9 mouse cellular contexts compared by ENCODE assay signal in the genomic region with DNA sequence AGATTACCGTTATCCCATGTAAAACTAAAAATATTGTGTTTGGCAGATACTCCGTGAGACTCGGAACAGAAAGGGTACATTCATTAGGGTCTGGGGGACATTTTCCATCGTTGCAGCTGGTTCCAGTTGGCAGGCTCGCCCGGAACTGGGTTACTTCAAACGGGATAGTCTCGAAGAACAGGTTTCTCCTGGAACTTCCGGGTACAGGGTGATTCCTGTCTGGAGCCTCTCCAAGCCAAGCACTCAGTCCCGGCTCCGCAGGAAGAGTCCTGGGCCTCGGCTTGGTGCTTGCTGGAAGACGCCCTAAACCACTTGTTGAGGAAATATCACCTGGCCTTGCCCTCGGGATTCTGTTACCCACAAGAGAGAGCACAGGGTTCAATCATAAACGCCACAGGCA. TPM values are rescaled to one million over a fixed set of nuclear protein-coding genes. Genes with fewer than 3 reads are reported as not detected.
DNase-seq lines count a peak whose midpoint lies in the region; ATAC-seq and TF ChIP-seq lines count a peak whose summit lies in the region.
"Had no signal": no experiment of that assay in that cellular context is flagged by ENCODE, and none has a peak within 500 bp of the region (broad histone marks: within the 10 kb centered on the region; RNA-seq: fewer than 3 reads in every experiment).

No protein-coding gene starts in this region.

- in situ Hi-C loops in CH12.LX (cut with MboI; ENCODE audit: low pct_ligation_motif_present, low pct_unique_long_range_greater_than_20kb, low sequenced_read_pairs): no loop called here

- TF ChIP-seq RAD21 in CH12.LX (IDR thresholded peaks at IDR 0.05; ENCODE audit: low read depth, low read length): no peak

- ATAC-seq in embryonic facial prominence, embryonic 12.5 days (ENCODE audit: insufficient number of reproducible peaks, insufficient read depth, low FRiP score, low TSS enrichment): no peak
- 0 out of 2 replicates have a peak, but pooled peaks have one; percentile 35 for ATAC-seq in lung, embryonic 14.5 days (ENCODE audit: insufficient read depth)

- H3K4me1 ChIP-seq in CH12.LX (ENCODE audit: control insufficient read depth in 1 of 2, insufficient read depth in 2 of 2): 0 out of 4 replicates have a peak, but pooled peaks cover 0 to 3% of the 10 kb centered on the region in 2 experiments
- peaks cover 8% of the 10 kb centered on the region for H3K4me1 ChIP-seq in embryonic facial prominence, embryonic 12.5 days
- no peaks in the 10 kb centered on the region; the same call in 1 of the 2 replicates for H3K4me1 ChIP-seq in lung, embryonic 14.5 days (ENCODE audit: insufficient read depth)

- dilution Hi-C loops in CH12.LX (cut with MboI; ENCODE audit: extremely low pct_ligation_motif_present, extremely low pct_unique_long_range_greater_than_20kb, low sequenced_read_pairs): no loop called here

- peaks cover 82% of the 10 kb centered on the region for H3K27me3 ChIP-seq in CH12.LX (replicated peaks)
- H3K27me3 ChIP-seq in embryonic facial prominence, embryonic 12.5 days: 0 out of 2 replicates have a peak, but pooled peaks cover 4% of the 10 kb centered on the region
- H3K27me3 ChIP-seq in lung, embryonic 14.5 days (ENCODE audit: insufficient read depth, low read length): no peaks in the 10 kb centered on the region

- H3K9me3 ChIP-seq in CH12.LX (replicated peaks; ENCODE audit: low read length): peaks cover 7% of the 10 kb centered on the region
- no peaks in the 10 kb centered on the region for H3K9me3 ChIP-seq in embryonic facial prominence, embryonic 12.5 days
- no peaks in the 10 kb centered on the region for H3K9me3 ChIP-seq in lung, embryonic 14.5 days (ENCODE audit: low read depth, low read length)

- no peaks in the 10 kb centered on the region for H3K36me3 ChIP-seq in CH12.LX (replicated peaks in 1 of 2; ENCODE audit: control insufficient read depth in 1 of 2, insufficient read depth in 1 of 2, low read length in 1 of 2)
- H3K36me3 ChIP-seq in embryonic facial prominence, embryonic 12.5 days: no peaks in the 10 kb centered on the region
- no peaks in the 10 kb centered on the region for H3K36me3 ChIP-seq in lung, embryonic 14.5 days (ENCODE audit: insufficient read depth)

- 36% methylated on average over 15 of the region's 15 CpGs for WGBS in embryonic facial prominence, embryonic 12.5 days
- WGBS in lung, embryonic 14.5 days: 30% methylated on average over 15 of the region's 15 CpGs

- TF ChIP-seq CTCF in CH12.LX (conservative IDR thresholded peaks at IDR 0.05 in 1 of 2, IDR thresholded peaks at IDR 0.05 in 1 of 2; ENCODE audit: low read depth in 2 of 2, low read length in 2 of 2): no peak
- no peak for TF ChIP-seq CTCF in lung, embryonic 14.5 days (IDR thresholded peaks at IDR 0.05; ENCODE audit: low read depth)

- H3K4me2 ChIP-seq in CH12.LX (ENCODE audit: insufficient read depth, low read depth, poor library complexity, severe bottlenecking): peak overlapping the region; percentile 17; the same call in 1 of the 2 replicates
- H3K4me2 ChIP-seq in embryonic facial prominence, embryonic 12.5 days (replicated peaks): peak overlapping the region; percentile 74; the same call in 1 of the 2 replicates
- peak overlapping the region; percentile 76 for H3K4me2 ChIP-seq in lung, embryonic 14.5 days

- no peak for TF ChIP-seq EP300 in CH12.LX (IDR thresholded peaks at IDR 0.05; ENCODE audit: low read length)

- DNase-seq in CH12.LX (ENCODE audit: extremely low read depth): no peak
- DNase-seq in kidney, adult 18-20 months: peak; percentile 22
- peak; percentile 66 for DNase-seq in lung, embryonic 14.5 days
- no peak for DNase-seq in thymus, postnatal 36 days
- no peak for DNase-seq in embryo, embryonic 10.5 days (ENCODE audit: low spot score)
- no peak for DNase-seq in cerebellum, adult 11-12 months

- no peak for TF ChIP-seq POLR2A in CH12.LX (IDR thresholded peaks at IDR 0.05; ENCODE audit: low read depth, low read length)

- no peak overlapping the region for H3K9ac ChIP-seq in CH12.LX (ENCODE audit: insufficient read depth, low read depth)
- H3K9ac ChIP-seq in embryonic facial prominence, embryonic 12.5 days: no peak overlapping the region
- no peak overlapping the region for H3K9ac ChIP-seq in lung, embryonic 14.5 days

- H3K4me3 ChIP-seq in CH12.LX (replicated peaks in 1 of 3; ENCODE audit: low read depth in 2 of 3, low read length in 2 of 3, poor library complexity in 1 of 3): no peak overlapping the region
- no peak overlapping the region for H3K4me3 ChIP-seq in embryonic facial prominence, embryonic 12.5 days
- H3K4me3 ChIP-seq in lung, embryonic 14.5 days (ENCODE audit: low read depth, low read length): no peak overlapping the region

- no peaks in the 10 kb centered on the region for H3K79me2 ChIP-seq in CH12.LX (replicated peaks; ENCODE audit: control insufficient read depth, extremely low read depth, insufficient read depth, poor library complexity, severe bottlenecking)

- no peak overlapping the region for H3K27ac ChIP-seq in CH12.LX (ENCODE audit: insufficient read depth, low read depth)
- no peak overlapping the region for H3K27ac ChIP-seq in embryonic facial prominence, embryonic 12.5 days
- no peak overlapping the region for H3K27ac ChIP-seq in lung, embryonic 14.5 days (ENCODE audit: low read depth)

TF ChIP-seq in CH12.LX, 34 proteins besides CTCF, POLR2A, EP300 and RAD21:
- TF ChIP-seq TCF12 (IDR thresholded peaks at IDR 0.05; ENCODE audit: low read depth, low read length): no peak
- TF ChIP-seq ELF1 (IDR thresholded peaks at IDR 0.05; ENCODE audit: low read depth, low read length): 0 out of 2 replicates have a peak, but pooled peaks have one; percentile 7
TF ChIP-seq in CH12.LX: peak in this region for 1.

RNA-seq across cellular contexts. Expression of a gene that starts 12.4 kb away (rescaled TPM):
- total RNA-seq in CH12.LX (2012; rRNA removed) (not detected in 2 replicates), CH12.LX (2014; rRNA removed) (not detected in 2 replicates)
- polyA plus RNA-seq in CH12.LX (2012; ENCODE audit: insufficient read length, low read depth): not detected in 2 replicates
- polyA plus RNA-seq in embryonic facial prominence, embryonic 12.5 days (2016; fragmentation: Nextera tagmentation; extraction: Ambion mirVana): 0.33 and 0.51 TPM in 2 replicates
- polyA plus RNA-seq in lung, embryonic 14.5 days (2014; fragmentation: Nextera tagmentation; extraction: Ambion mirVana): 0.39 and 0.42 TPM in 2 replicates

RNA-seq across cellular contexts. Expression of a gene that starts 25.6 kb away (rescaled TPM):
- total RNA-seq in CH12.LX (2012; rRNA removed): not detected in 2 replicates
- total RNA-seq in CH12.LX (2014; rRNA removed): not detected in 2 replicates
- polyA plus RNA-seq in CH12.LX (2012; ENCODE audit: insufficient read length, low read depth): not detected in 2 replicates
- polyA plus RNA-seq in embryonic facial prominence, embryonic 12.5 days (2016; fragmentation: Nextera tagmentation; extraction: Ambion mirVana): not detected in 2 replicates
- not detected in 2 replicates for polyA plus RNA-seq in lung, embryonic 14.5 days (2014; fragmentation: Nextera tagmentation; extraction: Ambion mirVana)
- total RNA-seq: left cerebral cortex, postnatal 25 days had no signal
- polyA plus RNA-seq: midbrain, embryonic 11.5 days had no signal

RNA-seq across cellular contexts. Expression of a gene that starts 42.2 kb away (rescaled TPM):
- 0.55 and 0.64 TPM in 2 replicates for total RNA-seq in CH12.LX (2012; rRNA removed)
- total RNA-seq in CH12.LX (2014; rRNA removed): 0.15 and 0.26 TPM in 2 replicates
- 0.59 and 1.1 TPM in 2 replicates for polyA plus RNA-seq in CH12.LX (2012; ENCODE audit: insufficient read length, low read depth)
- polyA plus RNA-seq in embryonic facial prominence, embryonic 12.5 days (2016; fragmentation: Nextera tagmentation; extraction: Ambion mirVana): 0.74 and 1.5 TPM in 2 replicates
- 1.7 and 2.3 TPM in 2 replicates for polyA plus RNA-seq in lung, embryonic 14.5 days (2014; fragmentation: Nextera tagmentation; extraction: Ambion mirVana)
- polyA plus RNA-seq: midbrain, embryonic 11.5 days had no signal

Comparison
In these comparisons a context has a peak if more than half of its experiments do, and no peak if none do; other contexts are left out.
1. DNase-seq: peak in kidney, adult 18-20 months (single experiment) and lung, embryonic 14.5 days (single experiment); none in CH12.LX (single experiment), thymus, postnatal 36 days (0 of 2), embryo, embryonic 10.5 days (single experiment) and cerebellum, adult 11-12 months (single experiment).
2. H3K4me2 ChIP-seq: peak in every context shown above with its lines; median percentile 76 in lung, embryonic 14.5 days; 74 in embryonic facial prominence, embryonic 12.5 days; 17 in CH12.LX.